Mouse (Mus musculus) heart, postnatal 0 days (tissue): ENCODE results near the gene Ugt3a2.

Experiments used
- CTCF ChIP-seq: IDR thresholded peaks from 2 replicates; pipeline ENCODE4 v1.5.1; 2016; ENCODE audit warnings: antibody characterized with exemption, control low read depth, low read depth
- EP300 ChIP-seq: IDR thresholded peaks from 2 replicates; pipeline ENCODE4 v1.6.1; 2016; ENCODE audit warnings: antibody characterized with exemption, low read depth

DNA sequence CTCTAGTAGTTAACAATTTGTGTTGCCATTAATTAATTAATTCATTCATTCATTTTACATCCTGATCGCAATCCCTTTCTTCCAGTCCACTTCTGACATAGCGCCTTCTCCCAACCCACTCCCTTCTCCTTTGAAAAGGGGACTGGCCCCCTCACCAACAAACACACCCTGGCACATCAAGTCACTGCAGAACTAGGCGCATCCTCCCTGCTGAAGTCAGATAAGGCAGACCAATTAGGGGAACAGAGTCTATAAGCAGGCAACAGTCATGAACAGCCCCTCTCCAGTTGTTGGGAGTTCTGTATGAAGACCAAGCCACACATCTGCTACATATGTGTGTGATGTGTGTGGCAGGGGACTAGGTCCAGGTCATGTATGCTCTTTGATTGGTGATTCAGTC, 33.4 kb downstream of the Ugt3a2 start:
- TF ChIP-seq CTCF: no peak
- no peak for TF ChIP-seq EP300
